Mouse (Mus musculus) hindbrain, embryonic 10.5 days (tissue): ENCODE data around the gene Tespa1. TPM values are rescaled to one million over a fixed set of nuclear protein-coding genes. Genes with fewer than 3 reads are reported as not detected.
"Not testable (repeated sequence)": the region's sequence is repeated elsewhere in the genome, so short reads cannot be mapped to it uniquely, and the experiment has no call there.

Source experiments
- DNase-seq: peaks from one replicate; pipeline ENCODE4 v3.0.0-alpha.2; 2017; ENCODE audit warnings: low spot score
- H3K27ac ChIP-seq: fragments of 300-500 bp; sonication (generic); 2 replicates; pipeline ENCODE4 v1.5.1; 2016; ENCODE audit warnings: mild to moderate bottlenecking, moderate library complexity
- H3K27me3 ChIP-seq: fragments of 300-500 bp; sonication (generic); 2 replicates; pipeline ENCODE4 v1.6.1; 2016; ENCODE audit warnings: mild to moderate bottlenecking; ENCODE audit not compliant: poor library complexity, insufficient read depth, severe bottlenecking
- H3K36me3 ChIP-seq: fragments of 300-500 bp; sonication (generic); 2 replicates; pipeline ENCODE4 v1.6.1; 2016; ENCODE audit warnings: mild to moderate bottlenecking, moderate library complexity
- H3K4me1 ChIP-seq: fragments of 300-500 bp; sonication (generic); replicated peaks from 2 replicates; pipeline ENCODE4 v1.6.1; 2016; ENCODE audit warnings: mild to moderate bottlenecking
- H3K4me3 ChIP-seq: fragments of 300-500 bp; sonication (generic); 2 replicates; pipeline ENCODE4 v1.5.1; 2016; ENCODE audit warnings: mild to moderate bottlenecking, moderate library complexity
- H3K9me3 ChIP-seq: fragments of 300-500 bp; sonication (generic); 2 replicates; pipeline ENCODE4 v1.6.1; 2016; ENCODE audit warnings: mild to moderate bottlenecking, moderate library complexity
- WGBS: fragments of 180-500 bp; shearing (Covaris S2); methylation state at CpG from one replicate; pipeline ENCODE4 v1.1.7; 2016; 5-methylcytosine and 5-hydroxymethylcytosine counted together
- polyA plus RNA-seq: library from polyadenylated mRNA; unstranded; fragments of >200 nt; fragmentation: Nextera tagmentation; extraction: Ambion mirVana; gene quantifications from 2 replicates; pipeline ENCODE4 v1.2.1, GENCODE M21; 2016

Tespa1 gene
- polyA plus RNA-seq, 1 experiment from 2014 or later: not detected

GRCm38 (mm10) chr10:130314110-130314829, 8.4 kb upstream of the Tespa1 start:
- H3K27ac ChIP-seq: no peak overlapping the region
- H3K4me3 ChIP-seq: no peak overlapping the region
- H3K27me3 ChIP-seq: no peaks in the 10 kb centered on the region
- DNase-seq: no peak
- H3K9me3 ChIP-seq: no peaks in the 10 kb centered on the region
- no peaks in the 10 kb centered on the region for H3K4me1 ChIP-seq
- WGBS: 76% methylated on average over 2 of the region's 2 CpGs
- no peaks in the 10 kb centered on the region for H3K36me3 ChIP-seq

- no peaks in the 10 kb centered on the region for H3K36me3 ChIP-seq
- H3K27ac ChIP-seq: no peak overlapping the region
- no peaks in the 10 kb centered on the region for H3K9me3 ChIP-seq
- H3K4me3 ChIP-seq: no peak overlapping the region
- no peak for DNase-seq
- no peaks in the 10 kb centered on the region for H3K27me3 ChIP-seq
- no peaks in the 10 kb centered on the region for H3K4me1 ChIP-seq
Observed at GRCm38 (mm10) chr10:130315846-130316245, 6.8 kb upstream of the Tespa1 start.

GRCm38 (mm10) chr10:130318720-130319119, 4.0 kb upstream of the Tespa1 start:
- no peak overlapping the region for H3K27ac ChIP-seq

GRCm38 (mm10) chr10:130320715-130321114, 2.0 kb upstream of the Tespa1 start:
- H3K4me3 ChIP-seq: no peak overlapping the region
- no peak for DNase-seq
- H3K9me3 ChIP-seq: no peaks in the 10 kb centered on the region
- 85% methylated on average over 2 of the region's 2 CpGs for WGBS
- H3K36me3 ChIP-seq: no peaks in the 10 kb centered on the region
- no peak overlapping the region for H3K27ac ChIP-seq
- H3K27me3 ChIP-seq: no peaks in the 10 kb centered on the region
- no peaks in the 10 kb centered on the region for H3K4me1 ChIP-seq

More at GRCm38 (mm10) chr10:130318720-130319119, 4.0 kb upstream of the Tespa1 start:
- Histone ChIP-seq H3K4me3 (no peak overlapping the region), H3K36me3 (no peaks in the 10 kb centered on the region), H3K9me3 (no peaks in the 10 kb centered on the region), H3K27me3 (no peaks in the 10 kb centered on the region), H3K4me1 (no peaks in the 10 kb centered on the region)
- 81% methylated on average over 4 of the region's 4 CpGs for WGBS
- DNase-seq: no peak

- Histone ChIP-seq H3K4me1 (no peaks in the 10 kb centered on the region), H3K4me3 (no peak overlapping the region), H3K27ac (no peak overlapping the region), H3K36me3 (no peaks in the 10 kb centered on the region), H3K9me3 (no peaks in the 10 kb centered on the region), H3K27me3 (no peaks in the 10 kb centered on the region)
- DNase-seq: no peak
Observed at GRCm38 (mm10) chr10:130322062-130322461, 608 bp upstream of the Tespa1 start.

GRCm38 (mm10) chr10:130324243-130324642, 1.6 kb downstream of the Tespa1 start:
- Histone ChIP-seq H3K27me3 (no peaks in the 10 kb centered on the region), H3K4me1 (no peaks in the 10 kb centered on the region), H3K9me3 (no peaks in the 10 kb centered on the region), H3K4me3 (no peak overlapping the region), H3K27ac (no peak overlapping the region), H3K36me3 (no peaks in the 10 kb centered on the region)
- DNase-seq: no peak
- WGBS: 87% methylated on average over 4 of the region's 4 CpGs

GRCm38 (mm10) chr10:130330711-130331110, 8.0 kb downstream of the Tespa1 start:
- H3K27ac ChIP-seq: no peak overlapping the region
- H3K36me3 ChIP-seq: no peaks in the 10 kb centered on the region
- no peak overlapping the region for H3K4me3 ChIP-seq
- DNase-seq: no peak
- H3K27me3 ChIP-seq: no peaks in the 10 kb centered on the region
- H3K9me3 ChIP-seq: no peaks in the 10 kb centered on the region
- H3K4me1 ChIP-seq: no peaks in the 10 kb centered on the region
- WGBS: 88% methylated on average over 1 of the region's 1 CpGs

GRCm38 (mm10) chr10:130336385-130336784, 13.7 kb downstream of the Tespa1 start:
- Histone ChIP-seq H3K4me3 (no peak overlapping the region), H3K27ac (no peak overlapping the region), H3K27me3 (no peaks in the 10 kb centered on the region), H3K9me3 (no peaks in the 10 kb centered on the region), H3K36me3 (no peaks in the 10 kb centered on the region), H3K4me1 (no peaks in the 10 kb centered on the region)
- WGBS: 92% methylated on average over 1 of the region's 1 CpGs
- DNase-seq: no peak

GRCm38 (mm10) chr10:130337581-130337980, 14.9 kb downstream of the Tespa1 start:
- H3K4me1 ChIP-seq: no peaks in the 10 kb centered on the region
- no peaks in the 10 kb centered on the region for H3K36me3 ChIP-seq
- H3K9me3 ChIP-seq: no peaks in the 10 kb centered on the region
- DNase-seq: no peak
- H3K4me3 ChIP-seq: no peak overlapping the region
- WGBS: 70% methylated on average over 2 of the region's 2 CpGs
- H3K27ac ChIP-seq: no peak overlapping the region
- H3K27me3 ChIP-seq: no peaks in the 10 kb centered on the region

GRCm38 (mm10) chr10:130340050-130340449, 17.4 kb downstream of the Tespa1 start:
- WGBS: 94% methylated on average over 4 of the region's 4 CpGs

GRCm38 (mm10) chr10:130344056-130344455, 21.4 kb downstream of the Tespa1 start:
- 89% methylated on average over 1 of the region's 1 CpGs for WGBS
- Histone ChIP-seq H3K27me3 (no peaks in the 10 kb centered on the region), H3K9me3 (no peaks in the 10 kb centered on the region), H3K4me1 (no peaks in the 10 kb centered on the region), H3K36me3 (no peaks in the 10 kb centered on the region), H3K4me3 (no peak overlapping the region), H3K27ac (no peak overlapping the region)
- no peak for DNase-seq

More at GRCm38 (mm10) chr10:130340050-130340449, 17.4 kb downstream of the Tespa1 start:
- H3K27me3 ChIP-seq, H3K27ac ChIP-seq, DNase-seq, H3K9me3 ChIP-seq, H3K36me3 ChIP-seq, H3K4me1 ChIP-seq, H3K4me3 ChIP-seq: not testable (repeated sequence)

GRCm38 (mm10) chr10:130363438-130364164, 40.9 kb downstream of the Tespa1 start:
- WGBS: 58% methylated on average over 2 of the region's 2 CpGs
- Histone ChIP-seq H3K9me3 (no peaks in the 10 kb centered on the region), H3K36me3 (no peaks in the 10 kb centered on the region), H3K4me3 (no peak overlapping the region), H3K27ac (no peak overlapping the region), H3K27me3 (no peaks in the 10 kb centered on the region), H3K4me1 (no peaks in the 10 kb centered on the region)
- no peak for DNase-seq

GRCm38 (mm10) chr10:130364766-130365165, 42.1 kb downstream of the Tespa1 start:
- no peak overlapping the region for H3K27ac ChIP-seq
- H3K4me1 ChIP-seq: no peaks in the 10 kb centered on the region
- H3K27me3 ChIP-seq: no peaks in the 10 kb centered on the region
- no peaks in the 10 kb centered on the region for H3K36me3 ChIP-seq
- H3K9me3 ChIP-seq: no peaks in the 10 kb centered on the region
- no peak for DNase-seq
- no peak overlapping the region for H3K4me3 ChIP-seq
